Mouse (Mus musculus) myocyte (in vitro differentiated cells): ENCODE data around the gene Sh3bp1. TPM values are rescaled to one million over a fixed set of nuclear protein-coding genes. Genes with fewer than 3 reads are reported as not detected.

Source experiments
- H3K27me3 ChIP-seq: one replicate; pipeline ENCODE4 v1.6.1; 2011; ENCODE audit not compliant: control insufficient read depth, insufficient read depth, insufficient read length
- H3K36me3 ChIP-seq: one replicate; pipeline ENCODE4 v1.6.1; 2011; ENCODE audit not compliant: control insufficient read depth, insufficient read depth
- H3K4me2 ChIP-seq: one replicate; pipeline ENCODE4 v1.6.1; 2011; ENCODE audit warnings: low read depth, control low read depth
- H3K4me3 ChIP-seq: one replicate; pipeline ENCODE4 v1.5.1; 2011; ENCODE audit warnings: mild to moderate bottlenecking, control low read depth, moderate library complexity
- H3K79me2 ChIP-seq: one replicate; pipeline ENCODE4 v1.6.1; 2011; ENCODE audit not compliant: control insufficient read depth, insufficient read depth
- H3ac ChIP-seq: one replicate; pipeline ENCODE4 v1.6.1; 2011; ENCODE audit not compliant: control insufficient read depth, insufficient read length
- CEBPB ChIP-seq: IDR thresholded peaks from 2 replicates; pipeline ENCODE4 v1.6.1; 2011; ENCODE audit warnings: mild to moderate bottlenecking, moderate library complexity; ENCODE audit not compliant: poor library complexity, insufficient read depth, severe bottlenecking
- E2F4 ChIP-seq: IDR thresholded peaks from one replicate; pipeline ENCODE4 v1.6.1; 2011; ENCODE audit warnings: mild to moderate bottlenecking, control low read depth, moderate library complexity; ENCODE audit not compliant: insufficient read depth
- MAX ChIP-seq: IDR thresholded peaks from one replicate; pipeline ENCODE4 v1.6.1; 2011; ENCODE audit warnings: low read depth, mild to moderate bottlenecking, control low read depth
- MYOD1 ChIP-seq, 3 experiments: IDR thresholded peaks; one replicate each; pipeline ENCODE4 v1.6.1; 2011; ENCODE audit warnings: control low read depth in 2 of 3, low read depth in 2 of 3, mild to moderate bottlenecking in 2 of 3, moderate library complexity in 1 of 3; ENCODE audit not compliant: insufficient read length in 2 of 3, control insufficient read depth in 1 of 3
- MYOG ChIP-seq, 3 experiments: IDR thresholded peaks; one replicate each; pipeline ENCODE4 v1.6.1; 2011; ENCODE audit warnings: control low read depth in 2 of 3, low read depth in 2 of 3, mild to moderate bottlenecking in 2 of 3; ENCODE audit not compliant: insufficient read length in 2 of 3, control insufficient read depth in 1 of 3, insufficient read depth in 1 of 3
- POLR2A ChIP-seq: IDR thresholded peaks from one replicate; pipeline ENCODE4 v1.6.1; 2011; ENCODE audit warnings: low read depth, mild to moderate bottlenecking, control low read depth, moderate library complexity; ENCODE audit not compliant: insufficient read length
- POLR2AphosphoS2 ChIP-seq: IDR thresholded peaks from one replicate; pipeline ENCODE4 v1.6.1; 2011; ENCODE audit warnings: low read depth, control low read depth; ENCODE audit not compliant: insufficient read length
- REST ChIP-seq: IDR thresholded peaks from one replicate; pipeline ENCODE4 v1.6.1; 2011; ENCODE audit warnings: mild to moderate bottlenecking, control low read depth, moderate library complexity; ENCODE audit not compliant: insufficient read depth, insufficient read length
- SRF ChIP-seq: IDR thresholded peaks from one replicate; pipeline ENCODE4 v1.6.1; 2011; ENCODE audit warnings: low read depth; ENCODE audit not compliant: control insufficient read depth, insufficient read length
- TCF12 ChIP-seq: IDR thresholded peaks from one replicate; pipeline ENCODE4 v1.6.1; 2011; ENCODE audit warnings: mild to moderate bottlenecking, control low read depth; ENCODE audit not compliant: poor library complexity, insufficient read depth, severe bottlenecking
- TCF3 ChIP-seq: IDR thresholded peaks from one replicate; pipeline ENCODE4 v1.6.1; 2011; ENCODE audit warnings: low read depth, control low read depth; ENCODE audit not compliant: insufficient read length
- USF1 ChIP-seq: IDR thresholded peaks from one replicate; pipeline ENCODE4 v1.6.1; 2011; ENCODE audit warnings: low read depth, mild to moderate bottlenecking, control low read depth, moderate library complexity
- polyA plus RNA-seq: library from polyadenylated mRNA; unstranded; fragments of >200 nt; fragmentation: generic; extraction: Trizol; gene quantifications from one replicate; pipeline ENCODE4 v1.2.1, GENCODE M21; 2012; ENCODE audit warnings: missing spikeins

Sh3bp1 gene
- polyA plus RNA-seq, result 11.1 TPM

- H3K4me2 ChIP-seq, result peak within 1 kb of the TSS; percentile 99
- peaks cover 6% of the 10 kb centered on the region for H3K36me3 ChIP-seq
- no peaks in the 10 kb centered on the region for H3K27me3 ChIP-seq
- H3K4me3 ChIP-seq, result peak within 1 kb of the TSS; percentile 49
- TF ChIP-seq E2F4 (no peak), MYOG (IDR thresholded peaks at IDR 0.05; ENCODE audit: control insufficient read depth in 1 of 3, insufficient read depth in 1 of 3, insufficient read length in 2 of 3, low read depth in 2 of 3) (peak in 2 of 3 experiments; percentile 18 to 46), REST (no peak), TCF3 (no peak), SRF (no peak), TCF12 (no peak), USF1 (no peak), MAX (no peak), POLR2A (peak; percentile 74), POLR2AphosphoS2 (peak; percentile 53), CEBPB (no peak), MYOD1 (IDR thresholded peaks at IDR 0.05; ENCODE audit: control insufficient read depth in 1 of 3, insufficient read length in 2 of 3, low read depth in 2 of 3) (peak in 1 of 3 experiments; percentile 44)
- peak within 1 kb of the TSS; percentile 21 for H3ac ChIP-seq
- H3K79me2 ChIP-seq, result no peaks in the 10 kb centered on the region
These were observed at the start of gene Sh3bp1 for GRCm38 (mm10) chr15:78899740-78900584. Gene Sh3bp1, plus strand, starts transcription at chr15:78899768.

- H3K27me3 ChIP-seq, result no peaks in the 10 kb centered on the region
- no peak overlapping the region for H3ac ChIP-seq
- peaks cover 43% of the 10 kb centered on the region for H3K79me2 ChIP-seq
- H3K4me3 ChIP-seq, result no peak overlapping the region
- H3K36me3 ChIP-seq, result peaks cover 32% of the 10 kb centered on the region
- H3K4me2 ChIP-seq, result no peak overlapping the region
- no peak for TF ChIP-seq SRF
- TF ChIP-seq POLR2A, result peak; percentile 40
- TF ChIP-seq POLR2AphosphoS2, result peak; percentile 70
- TF ChIP-seq CEBPB, result no peak
These were observed 49.3 kb upstream of the Sh3bp1 start for GRCm38 (mm10) chr15:78850059-78850824.

- Histone ChIP-seq H3K27me3 (no peaks in the 10 kb centered on the region), H3K36me3 (peaks cover 32% of the 10 kb centered on the region)
- TF ChIP-seq POLR2A, result peak; percentile 42
- TF ChIP-seq POLR2AphosphoS2, result peak; percentile 94
- no peak for TF ChIP-seq TCF3
These were observed 48.6 kb upstream of the Sh3bp1 start for GRCm38 (mm10) chr15:78850944-78851343.

GRCm38 (mm10) chr15:78851505-78852153 is 47.9 kb upstream of the Sh3bp1 start:
- Histone ChIP-seq H3K36me3 (peaks cover 26% of the 10 kb centered on the region), H3K79me2 (peaks cover 29% of the 10 kb centered on the region), H3K27me3 (no peaks in the 10 kb centered on the region), H3ac (no peak overlapping the region), H3K4me3 (no peak overlapping the region), H3K4me2 (peak overlapping the region; percentile 10)
- peak; percentile 49 for TF ChIP-seq POLR2A
- no peak for TF ChIP-seq MYOD1 (IDR thresholded peaks at IDR 0.05; ENCODE audit: control insufficient read depth in 1 of 3, insufficient read length in 2 of 3, low read depth in 2 of 3)
- TF ChIP-seq REST, result no peak
- TF ChIP-seq POLR2AphosphoS2, result peak; percentile 92

More at GRCm38 (mm10) chr15:78850944-78851343, 48.6 kb upstream of the Sh3bp1 start:
- Histone ChIP-seq H3K4me3 (no peak overlapping the region), H3K79me2 (peaks cover 36% of the 10 kb centered on the region), H3ac (no peak overlapping the region), H3K4me2 (peak overlapping the region; percentile 10)

- TF ChIP-seq SRF (no peak), TCF12 (peak; percentile 13), MAX (no peak), MYOG (IDR thresholded peaks at IDR 0.05; ENCODE audit: control insufficient read depth in 1 of 3, insufficient read depth in 1 of 3, insufficient read length in 2 of 3, low read depth in 2 of 3) (peak in 1 of 3 experiments; percentile 24), E2F4 (no peak), TCF3 (no peak), MYOD1 (IDR thresholded peaks at IDR 0.05; ENCODE audit: control insufficient read depth in 1 of 3, insufficient read length in 2 of 3, low read depth in 2 of 3) (peak in 2 of 3 experiments; percentile 3 to 42), REST (no peak), CEBPB (no peak), POLR2A (no peak), USF1 (no peak), POLR2AphosphoS2 (peak; percentile 60)
- no peaks in the 10 kb centered on the region for H3K36me3 ChIP-seq
- peak within 1 kb of the TSS; percentile 61 for H3K4me2 ChIP-seq
- H3ac ChIP-seq, result no peak within 1 kb of the TSS
- H3K4me3 ChIP-seq, result no peak within 1 kb of the TSS
- H3K79me2 ChIP-seq, result no peaks in the 10 kb centered on the region
- H3K27me3 ChIP-seq, result no peaks in the 10 kb centered on the region
These were observed 44.1 kb upstream of the Sh3bp1 start, which contains the start of gene Lgals2 for GRCm38 (mm10) chr15:78855303-78855965. Gene Lgals2, minus strand, starts transcription at chr15:78855529.
